Mouse (Mus musculus): Measurements from ENCODE around the gene Fam19a1. TPM values are rescaled to one million over a fixed set of nuclear protein-coding genes. Genes with fewer than 3 reads are reported as not detected.
A peak's percentile ranks its signal among the peaks of the same experiment; 100 is the strongest.

Fam19a1 gene
- total and polyA plus RNA-seq, 2 experiments from 2014 or later: 17.1 to 22.3 TPM

DNA sequence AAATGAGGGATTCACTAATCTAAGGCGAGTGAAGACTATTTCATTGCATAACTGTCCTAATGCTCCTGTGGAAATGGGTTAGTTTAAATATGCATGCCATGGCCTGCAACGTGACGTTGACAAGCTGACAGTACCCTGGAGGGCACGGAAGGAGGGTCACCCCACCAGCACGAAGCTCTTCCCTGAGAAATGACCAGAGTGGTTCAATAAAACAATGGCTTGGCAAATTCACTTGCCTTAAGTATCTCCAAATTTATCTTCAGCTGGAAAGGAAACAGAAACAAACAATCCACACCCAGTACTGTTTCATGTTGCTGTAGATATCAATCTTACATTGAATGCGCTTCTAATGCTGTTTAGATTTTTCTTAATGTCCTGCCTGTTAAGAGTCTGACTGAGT is 316.4 kb downstream of the Fam19a1 start:
- H3K4me1 ChIP-seq (ENCODE audit: insufficient read depth): no peaks in the 10 kb centered on the region
- ATAC-seq (no peak), DNase-seq (no peak)
- H3K9me3 ChIP-seq (ENCODE audit: low read length): no peaks in the 10 kb centered on the region
- no peaks in the 10 kb centered on the region for H3K36me3 ChIP-seq (ENCODE audit: insufficient read depth)
- TF ChIP-seq CTCF (IDR thresholded peaks at IDR 0.05; ENCODE audit: low read depth): no peak
- H3K27ac ChIP-seq (ENCODE audit: low read depth, low read length): no peak overlapping the region
- no peak overlapping the region for H3K9ac ChIP-seq
- no peak overlapping the region for H3K4me3 ChIP-seq (ENCODE audit: low read depth, low read length)
- no peaks in the 10 kb centered on the region for H3K27me3 ChIP-seq (ENCODE audit: insufficient read depth, low read length)
- no peak overlapping the region for H3K4me2 ChIP-seq (ENCODE audit: low read depth)
- WGBS: 75% methylated on average over 6 of the region's 6 CpGs

GRCm38 (mm10) chr6:96432397-96432796 is 319.4 kb downstream of the Fam19a1 start:
- Histone ChIP-seq H3K4me1 (ENCODE audit: insufficient read depth) (no peaks in the 10 kb centered on the region), H3K27ac (ENCODE audit: low read depth, low read length) (no peak overlapping the region), H3K27me3 (ENCODE audit: insufficient read depth, low read length) (no peaks in the 10 kb centered on the region), H3K9ac (no peak overlapping the region), H3K36me3 (ENCODE audit: insufficient read depth) (no peaks in the 10 kb centered on the region), H3K4me2 (ENCODE audit: low read depth) (no peak overlapping the region), H3K9me3 (ENCODE audit: low read length) (no peaks in the 10 kb centered on the region), H3K4me3 (ENCODE audit: low read depth, low read length) (no peak overlapping the region)
- DNase-seq (no peak), ATAC-seq (no peak)
- WGBS: 82% methylated on average over 3 of the region's 3 CpGs
- TF ChIP-seq CTCF (IDR thresholded peaks at IDR 0.05; ENCODE audit: low read depth): peak; percentile 56

DNA sequence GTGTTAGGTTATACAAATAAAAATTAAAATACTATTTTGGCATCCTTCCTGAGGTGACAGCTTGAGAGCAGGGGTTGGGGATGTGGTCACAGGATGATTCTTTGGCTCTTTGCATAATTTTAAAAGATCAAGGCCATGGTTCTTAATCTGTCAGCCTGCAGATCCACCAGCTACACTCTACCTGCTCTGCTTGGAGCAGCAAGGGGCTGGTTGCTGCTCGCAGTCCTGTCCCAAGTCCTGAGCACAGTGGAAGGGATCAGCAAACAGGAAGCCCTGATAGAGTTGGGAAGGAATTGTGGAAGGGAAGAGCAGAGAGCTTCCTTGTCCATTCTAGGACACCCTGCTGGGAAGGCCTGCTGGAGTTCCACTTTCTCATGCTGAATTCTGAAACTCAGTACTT is 320.9 kb downstream of the Fam19a1 start:
- H3K27ac ChIP-seq (ENCODE audit: low read depth, low read length): no peak overlapping the region
- H3K9ac ChIP-seq: no peak overlapping the region
- no peak overlapping the region for H3K4me2 ChIP-seq (ENCODE audit: low read depth)
- TF ChIP-seq CTCF (IDR thresholded peaks at IDR 0.05; ENCODE audit: low read depth): no peak
- H3K27me3 ChIP-seq (ENCODE audit: insufficient read depth, low read length): no peaks in the 10 kb centered on the region
- ATAC-seq: no peak
- no peaks in the 10 kb centered on the region for H3K9me3 ChIP-seq (ENCODE audit: low read length)
- H3K4me1 ChIP-seq (ENCODE audit: insufficient read depth): no peaks in the 10 kb centered on the region
- no peak for DNase-seq
- no peak overlapping the region for H3K4me3 ChIP-seq (ENCODE audit: low read depth, low read length)
- H3K36me3 ChIP-seq (ENCODE audit: insufficient read depth): no peaks in the 10 kb centered on the region
- 88% methylated on average over 1 of the region's 1 CpGs for WGBS

DNA sequence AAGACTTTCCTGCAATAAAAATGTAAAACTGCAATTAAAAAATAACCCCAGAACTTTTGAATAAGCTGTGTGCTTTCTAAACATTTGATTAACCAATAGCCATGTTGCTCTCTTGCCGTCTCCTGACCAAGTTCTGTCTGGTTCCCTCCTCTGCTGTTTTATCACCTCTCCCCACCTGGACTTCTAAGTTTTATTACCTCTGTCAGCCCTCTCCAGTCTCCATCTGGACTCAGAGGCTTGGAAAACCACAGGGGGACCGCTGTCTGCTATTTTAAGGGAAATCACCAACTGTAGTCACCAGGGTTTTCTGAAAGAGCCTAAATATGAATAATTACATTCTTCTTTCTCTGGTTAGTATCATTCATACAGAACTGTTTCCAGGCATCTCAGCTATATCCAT is 322.6 kb downstream of the Fam19a1 start:
- WGBS: 87% methylated on average over 2 of the region's 2 CpGs

GRCm38 (mm10) chr6:96437814-96438213 is 324.9 kb downstream of the Fam19a1 start:
- H3K4me3 ChIP-seq (ENCODE audit: low read depth, low read length): no peak overlapping the region
- no peak overlapping the region for H3K27ac ChIP-seq (ENCODE audit: low read depth, low read length)
- ATAC-seq (no peak), DNase-seq (peak; percentile 3)
- TF ChIP-seq CTCF (IDR thresholded peaks at IDR 0.05; ENCODE audit: low read depth): no peak
- no peaks in the 10 kb centered on the region for H3K27me3 ChIP-seq (ENCODE audit: insufficient read depth, low read length)
- H3K4me2 ChIP-seq (ENCODE audit: low read depth): no peak overlapping the region
- H3K4me1 ChIP-seq (ENCODE audit: insufficient read depth): no peaks in the 10 kb centered on the region
- H3K36me3 ChIP-seq (ENCODE audit: insufficient read depth): no peaks in the 10 kb centered on the region
- no peak overlapping the region for H3K9ac ChIP-seq
- 55% methylated on average over 3 of the region's 3 CpGs for WGBS
- H3K9me3 ChIP-seq (ENCODE audit: low read length): no peaks in the 10 kb centered on the region

More for the DNA sequence above, 322.6 kb downstream of the Fam19a1 start:
- no peaks in the 10 kb centered on the region for H3K9me3 ChIP-seq (ENCODE audit: low read length)
- H3K4me3 ChIP-seq (ENCODE audit: low read depth, low read length): no peak overlapping the region
- no peak overlapping the region for H3K27ac ChIP-seq (ENCODE audit: low read depth, low read length)
- no peaks in the 10 kb centered on the region for H3K36me3 ChIP-seq (ENCODE audit: insufficient read depth)
- TF ChIP-seq CTCF (IDR thresholded peaks at IDR 0.05; ENCODE audit: low read depth): no peak
- no peaks in the 10 kb centered on the region for H3K27me3 ChIP-seq (ENCODE audit: insufficient read depth, low read length)
- ATAC-seq: no peak
- H3K4me1 ChIP-seq (ENCODE audit: insufficient read depth): no peaks in the 10 kb centered on the region
- H3K4me2 ChIP-seq (ENCODE audit: low read depth): no peak overlapping the region
- no peak for DNase-seq
- no peak overlapping the region for H3K9ac ChIP-seq

GRCm38 (mm10) chr6:96439419-96439818 is 326.5 kb downstream of the Fam19a1 start:
- 65% methylated on average over 2 of the region's 2 CpGs for WGBS
- TF ChIP-seq CTCF (IDR thresholded peaks at IDR 0.05; ENCODE audit: low read depth): no peak
- ATAC-seq: no peak

GRCm38 (mm10) chr6:96441971-96442370 is 329.0 kb downstream of the Fam19a1 start:
- TF ChIP-seq CTCF (IDR thresholded peaks at IDR 0.05; ENCODE audit: low read depth): no peak
- DNase-seq (no peak), ATAC-seq (no peak)
- no peak overlapping the region for H3K4me2 ChIP-seq (ENCODE audit: low read depth)
- no peak overlapping the region for H3K27ac ChIP-seq (ENCODE audit: low read depth, low read length)
- H3K36me3 ChIP-seq (ENCODE audit: insufficient read depth): no peaks in the 10 kb centered on the region
- H3K9me3 ChIP-seq (ENCODE audit: low read length): no peaks in the 10 kb centered on the region
- H3K4me1 ChIP-seq (ENCODE audit: insufficient read depth): no peaks in the 10 kb centered on the region
- no peaks in the 10 kb centered on the region for H3K27me3 ChIP-seq (ENCODE audit: insufficient read depth, low read length)
- WGBS: 93% methylated on average over 3 of the region's 3 CpGs
- H3K9ac ChIP-seq: no peak overlapping the region
- H3K4me3 ChIP-seq (ENCODE audit: low read depth, low read length): no peak overlapping the region

More at GRCm38 (mm10) chr6:96439419-96439818, 326.5 kb downstream of the Fam19a1 start:
- DNase-seq: no peak
- Histone ChIP-seq H3K9ac (no peak overlapping the region), H3K27ac (ENCODE audit: low read depth, low read length) (no peak overlapping the region), H3K4me3 (ENCODE audit: low read depth, low read length) (no peak overlapping the region), H3K27me3 (ENCODE audit: insufficient read depth, low read length) (no peaks in the 10 kb centered on the region), H3K36me3 (ENCODE audit: insufficient read depth) (no peaks in the 10 kb centered on the region), H3K9me3 (ENCODE audit: low read length) (no peaks in the 10 kb centered on the region), H3K4me2 (ENCODE audit: low read depth) (no peak overlapping the region), H3K4me1 (ENCODE audit: insufficient read depth) (no peaks in the 10 kb centered on the region)

DNA sequence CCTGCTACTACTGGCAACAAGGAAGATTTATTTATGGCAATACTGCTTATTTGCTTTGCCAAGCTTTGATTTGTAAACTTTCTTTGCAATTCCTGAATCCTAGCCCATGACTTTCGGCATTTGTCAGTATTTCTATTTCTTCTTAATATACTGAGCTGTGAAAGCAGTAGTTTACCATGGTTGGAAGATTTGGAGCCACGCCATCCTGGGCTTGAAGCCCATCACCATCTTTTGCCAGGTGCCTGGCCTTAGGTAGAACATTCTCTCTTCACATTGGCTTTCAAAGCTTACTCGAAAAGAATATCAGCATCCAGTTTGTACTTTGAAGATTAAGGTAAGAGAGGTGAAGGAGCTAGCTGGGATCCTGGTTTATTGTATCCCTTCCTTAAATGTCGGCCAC is 334.5 kb downstream of the Fam19a1 start:
- Histone ChIP-seq H3K27ac (ENCODE audit: low read depth, low read length) (no peak overlapping the region), H3K4me3 (ENCODE audit: low read depth, low read length) (no peak overlapping the region), H3K27me3 (ENCODE audit: insufficient read depth, low read length) (no peaks in the 10 kb centered on the region), H3K9ac (no peak overlapping the region), H3K36me3 (ENCODE audit: insufficient read depth) (no peaks in the 10 kb centered on the region), H3K4me2 (ENCODE audit: low read depth) (no peak overlapping the region), H3K9me3 (ENCODE audit: low read length) (no peaks in the 10 kb centered on the region), H3K4me1 (ENCODE audit: insufficient read depth) (no peaks in the 10 kb centered on the region)
- ATAC-seq (no peak), DNase-seq (no peak)
- TF ChIP-seq CTCF (IDR thresholded peaks at IDR 0.05; ENCODE audit: low read depth): no peak
- WGBS: 60% methylated on average over 4 of the region's 4 CpGs

Data from forebrain, postnatal 0 days (tissue).